Mouse (Mus musculus) MEL-GATA-1-ER (cell line): Measurements from ENCODE around the gene Htr3a.
A peak's percentile ranks its signal among the peaks of the same experiment; 100 is the strongest.

Source experiments
- DNase-seq: peaks from one replicate; pipeline ENCODE4 v3.0.0-alpha.2; 2012; ENCODE audit warnings: low read depth; ENCODE audit errors: extremely low read depth

The Htr3a gene

GRCm38 (mm10) chr9:48910885-48911537 is at the start of gene Htr3a:
Htr3a (minus strand) TSS chr9:48911099.
- no peak for DNase-seq

GRCm38 (mm10) chr9:48947565-48947964 is 36.7 kb upstream of the Htr3a start:
- DNase-seq: no peak

GRCm38 (mm10) chr9:48942349-48942748 is 31.4 kb upstream of the Htr3a start:
- DNase-seq: no peak

GRCm38 (mm10) chr9:48929436-48929835 is 18.5 kb upstream of the Htr3a start:
- DNase-seq: no peak

- no peak for DNase-seq
Measured at GRCm38 (mm10) chr9:48928781-48929180, 17.9 kb upstream of the Htr3a start.

GRCm38 (mm10) chr9:48916011-48916788 is 5.3 kb upstream of the Htr3a start:
- DNase-seq: no peak

GRCm38 (mm10) chr9:48904421-48904820 is 6.5 kb downstream of the Htr3a start:
- no peak for DNase-seq

GRCm38 (mm10) chr9:48903766-48904165 is 7.1 kb downstream of the Htr3a start:
- DNase-seq: no peak

- DNase-seq: peak; percentile 15
Measured at GRCm38 (mm10) chr9:48898551-48898950, 12.3 kb downstream of the Htr3a start.

- DNase-seq: no peak
Measured at GRCm38 (mm10) chr9:48895819-48896536, 14.9 kb downstream of the Htr3a start.

- no peak for DNase-seq
Measured at GRCm38 (mm10) chr9:48894755-48895154, 16.1 kb downstream of the Htr3a start.

- peak; percentile 45 for DNase-seq
Measured at GRCm38 (mm10) chr9:48893986-48894385, 16.9 kb downstream of the Htr3a start.

- no peak for DNase-seq
Measured at GRCm38 (mm10) chr9:48889093-48889492, 21.8 kb downstream of the Htr3a start.

- DNase-seq: no peak
Measured at GRCm38 (mm10) chr9:48872896-48873295, 38.0 kb downstream of the Htr3a start.

- DNase-seq: no peak
Measured at GRCm38 (mm10) chr9:48866523-48867121, 44.3 kb downstream of the Htr3a start.

GRCm38 (mm10) chr9:48865235-48865634 is 45.7 kb downstream of the Htr3a start:
- no peak for DNase-seq

- no peak for DNase-seq
Measured at GRCm38 (mm10) chr9:48861481-48861880, 49.4 kb downstream of the Htr3a start.

- no peak for DNase-seq
Measured at GRCm38 (mm10) chr9:48860526-48860845, 50.4 kb downstream of the Htr3a start.

- no peak for DNase-seq
Measured at GRCm38 (mm10) chr9:48859828-48860525, 50.9 kb downstream of the Htr3a start.

GRCm38 (mm10) chr9:48857944-48858343 is 53.0 kb downstream of the Htr3a start:
- no peak for DNase-seq

- no peak for DNase-seq
Measured at GRCm38 (mm10) chr9:48856240-48856639, 54.7 kb downstream of the Htr3a start.
